8 mouse cellular contexts compared by ENCODE assay signal in the genomic region with DNA sequence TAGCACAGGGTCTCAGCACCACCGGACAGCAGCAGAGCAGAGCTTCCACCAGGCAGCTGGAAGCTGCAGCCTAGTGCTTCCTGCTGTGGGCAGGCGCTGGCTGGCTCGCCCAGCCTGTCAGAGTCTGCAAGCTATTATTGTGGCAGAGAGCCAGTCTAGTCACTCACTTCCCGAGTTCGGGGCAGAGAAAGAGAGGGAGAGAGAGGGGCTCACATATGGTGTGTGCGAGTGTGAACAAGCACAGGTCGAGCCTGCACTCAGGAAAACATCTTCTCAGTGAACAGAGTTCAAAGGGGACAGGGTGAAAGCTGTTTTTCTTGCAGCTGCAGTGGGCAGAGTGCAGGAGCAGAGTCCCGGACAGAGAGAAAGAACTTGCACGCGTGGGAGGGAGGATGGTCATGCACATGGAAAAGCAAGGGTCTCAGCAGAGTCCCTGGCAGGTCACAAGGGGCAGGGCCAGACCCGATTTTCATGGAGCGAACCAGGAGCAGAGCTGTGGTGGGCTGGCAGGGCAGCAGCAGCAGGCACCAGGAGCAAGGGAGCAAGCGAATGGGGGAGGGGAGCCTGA. TPM values are rescaled to one million over a fixed set of nuclear protein-coding genes. Genes with fewer than 3 reads are reported as not detected.
DNase-seq lines count a peak whose midpoint lies in the region; ATAC-seq lines count a peak whose summit lies in the region.

No protein-coding gene starts in this region.

- peak; percentile 62; the same call in 1 of the 2 replicates for ATAC-seq in frontal cortex, adult (ENCODE audit: low TSS enrichment)
- ATAC-seq in hindbrain, embryonic 15.5 days (ENCODE audit: low FRiP score, low read depth), result 0 out of 2 replicates have a peak, but pooled peaks have one; percentile 61
- peak; percentile 72 for ATAC-seq in midbrain, embryonic 13.5 days
- ATAC-seq in erythroid progenitor cell, adult 5-6 weeks (replicated peaks; ENCODE audit: low FRiP score, poor library complexity, severe bottlenecking), result no peak

- no peaks in the 10 kb centered on the region for H3K27me3 ChIP-seq in hindbrain, embryonic 15.5 days
- no peaks in the 10 kb centered on the region for H3K27me3 ChIP-seq in midbrain, embryonic 13.5 days

- H3K4me2 ChIP-seq in hindbrain, embryonic 15.5 days, result 0 out of 2 replicates have a peak overlapping the region, but pooled peaks have one; percentile 26
- peak overlapping the region; percentile 30 for H3K4me2 ChIP-seq in midbrain, embryonic 13.5 days (replicated peaks)

- H3K36me3 ChIP-seq in hindbrain, embryonic 15.5 days, result no peaks in the 10 kb centered on the region
- H3K36me3 ChIP-seq in midbrain, embryonic 13.5 days, result no peaks in the 10 kb centered on the region

- no peak overlapping the region for H3K27ac ChIP-seq in hindbrain, embryonic 15.5 days (replicated peaks)
- H3K27ac ChIP-seq in midbrain, embryonic 13.5 days, result no peak overlapping the region

- no peak for DNase-seq in frontal cortex, postnatal 14 days (ENCODE audit: low spot score in 2 of 2)
- peak; percentile 63 for DNase-seq in embryo, embryonic 11 days
- DNase-seq in adrenal gland, adult 8-10 months, result no peak
- DNase-seq in adrenal gland, adult 18-20 months (ENCODE audit: low spot score in 2 of 2), result no peak

- no peak overlapping the region for H3K4me3 ChIP-seq in hindbrain, embryonic 15.5 days
- H3K4me3 ChIP-seq in midbrain, embryonic 13.5 days (replicated peaks), result no peak overlapping the region

- peaks cover 4% of the 10 kb centered on the region; the same call in 1 of the 2 replicates for H3K4me1 ChIP-seq in hindbrain, embryonic 15.5 days (replicated peaks)
- H3K4me1 ChIP-seq in midbrain, embryonic 13.5 days (replicated peaks), result peaks cover 12% of the 10 kb centered on the region

- no peak overlapping the region for H3K9ac ChIP-seq in hindbrain, embryonic 15.5 days
- no peak overlapping the region for H3K9ac ChIP-seq in midbrain, embryonic 13.5 days (replicated peaks)

- 6% methylated on average over 13 of the region's 13 CpGs for WGBS in hindbrain, embryonic 15.5 days
- WGBS in midbrain, embryonic 13.5 days, result 8% methylated on average over 13 of the region's 13 CpGs

- no peaks in the 10 kb centered on the region for H3K9me3 ChIP-seq in hindbrain, embryonic 15.5 days
- no peaks in the 10 kb centered on the region for H3K9me3 ChIP-seq in midbrain, embryonic 13.5 days

RNA-seq across cellular contexts. Expression of gene 2610301B20Rik, which starts 31.0 kb away (rescaled TPM):
- polyA plus RNA-seq in hindbrain, embryonic 15.5 days (2015; fragmentation: Nextera tagmentation; extraction: Ambion mirVana), result 41.5 and 42.5 TPM in 2 replicates
- polyA plus RNA-seq in midbrain, embryonic 13.5 days (2015; fragmentation: Nextera tagmentation; extraction: Ambion mirVana), result 49.7 and 51.4 TPM in 2 replicates
- total RNA-seq in erythroid progenitor cell, adult 5-6 weeks (2015; ENCODE audit: low replicate concordance), result 15.1 and 22.6 TPM in 2 replicates
- 6.0 and 6.2 TPM in 2 replicates for total RNA-seq in erythroid progenitor cell, adult 5-6 weeks (2017; ENCODE audit: low replicate concordance)
- 10 to 100 TPM; 22.0 to 33.7 (median 27.6) TPM for total RNA-seq in adrenal gland, adult 8-10 months (2022)
- total RNA-seq in adrenal gland, adult 18-20 months (2021), result 10 to 100 TPM; 17.5 to 18.2 TPM
